Mouse (Mus musculus) cerebellum, adult 2 months (tissue): ENCODE data around the gene Dock2. TPM values are rescaled to one million over a fixed set of nuclear protein-coding genes. Genes with fewer than 3 reads are reported as not detected.

ENCODE experiments used
- DNase-seq, 2 experiments: peaks; one replicate each; pipeline ENCODE4 v3.0.0; 2021
- H3K27ac ChIP-seq: fragments of 200-500 bp; 2 replicates; pipeline ENCODE4 v1.5.1; 2012; ENCODE audit warnings: low read length, control low read depth, inconsistent platforms; ENCODE audit not compliant: insufficient read depth
- H3K27me3 ChIP-seq: fragments of 200-500 bp; 2 replicates; pipeline ENCODE4 v1.6.1; 2012; ENCODE audit warnings: inconsistent platforms, mild to moderate bottlenecking, low read length, moderate library complexity; ENCODE audit not compliant: control insufficient read depth, insufficient read depth
- H3K4me1 ChIP-seq: fragments of 200-500 bp; 2 replicates; pipeline ENCODE4 v1.6.1; 2011; ENCODE audit warnings: low read length; ENCODE audit not compliant: control insufficient read depth, insufficient read depth
- H3K4me3 ChIP-seq: fragments of 200-500 bp; replicated peaks from 2 replicates; pipeline ENCODE3; 2011; ENCODE audit warnings: mild to moderate bottlenecking, low read depth, low read length, control low read depth; ENCODE audit not compliant: insufficient read depth
- CTCF ChIP-seq: fragments of 200-500 bp; IDR thresholded peaks from 2 replicates; pipeline ENCODE4 v1.5.1; 2011; ENCODE audit warnings: low read depth, mild to moderate bottlenecking, control low read depth, low read length, moderate library complexity, borderline replicate concordance; ENCODE audit not compliant: insufficient read depth
- POLR2A ChIP-seq: fragments of 200-500 bp; IDR thresholded peaks from 2 replicates; pipeline ENCODE4 v1.6.1; 2011; ENCODE audit warnings: low read length, control low read depth, borderline replicate concordance; ENCODE audit not compliant: insufficient read depth
- WGBS: fragments of 180-500 bp; shearing (Covaris S2); methylation state at CpG from one replicate; pipeline ENCODE4 v1.1.7; 2018; 5-methylcytosine and 5-hydroxymethylcytosine counted together
- polyA plus RNA-seq: library from polyadenylated mRNA; depleted of rRNA; stranded (reverse); fragments of >200 nt; gene quantifications from 2 replicates; pipeline ENCODE4 v1.2.3, GENCODE M21; 2012

The Dock2 gene
- polyA plus RNA-seq, 1 experiment: 0.69 TPM

DNA sequence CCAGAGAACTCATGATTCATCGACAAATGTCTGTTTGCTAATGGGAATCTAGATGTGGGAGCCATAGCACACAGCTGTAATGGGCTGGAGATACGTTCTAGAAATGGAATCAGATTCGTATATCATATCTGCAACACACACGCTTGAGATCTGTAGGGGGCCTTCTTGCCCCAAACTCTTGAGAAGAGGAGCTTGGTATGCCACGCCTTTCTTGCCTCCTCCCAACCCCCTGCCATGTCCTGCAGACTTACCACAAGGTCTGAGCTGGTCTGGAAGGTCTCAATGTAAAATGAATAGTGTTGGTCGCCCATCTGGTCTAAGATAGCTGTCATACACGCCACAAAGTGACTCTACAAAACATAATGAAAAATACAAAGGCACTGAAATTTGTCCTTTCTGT is 471.5 kb downstream of the Dock2 start:
- 70% methylated on average over 7 of the region's 7 CpGs for WGBS
- TF ChIP-seq POLR2A (no peak), CTCF (no peak)
- no peaks in the 10 kb centered on the region; the same call in 1 of the 2 replicates for H3K27me3 ChIP-seq

DNA sequence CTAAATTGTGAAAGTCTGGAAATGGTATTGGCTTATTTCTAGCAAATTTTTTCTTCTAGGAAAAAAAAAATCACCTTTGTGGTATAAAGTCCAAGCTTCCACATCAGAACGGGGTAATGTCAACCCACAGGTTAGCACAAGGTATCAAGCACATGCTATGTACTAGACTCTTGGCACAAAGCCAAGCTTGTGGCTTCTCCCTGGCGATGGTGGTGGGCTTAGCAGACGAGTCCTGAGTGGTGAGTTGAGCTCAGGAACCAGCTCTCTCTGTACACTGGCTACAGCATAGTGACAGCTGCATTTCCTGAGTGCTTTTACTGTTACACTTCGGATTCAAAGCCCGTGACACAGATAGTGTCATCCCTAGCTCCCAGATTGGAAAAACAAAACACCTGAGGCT is 472.0 kb downstream of the Dock2 start:
- WGBS: 40% methylated on average over 5 of the region's 5 CpGs
- H3K27ac ChIP-seq: no peak overlapping the region

More for the DNA sequence above, 471.5 kb downstream of the Dock2 start:
- Histone ChIP-seq H3K4me1 (no peaks in the 10 kb centered on the region), H3K27ac (no peak overlapping the region), H3K4me3 (no peak overlapping the region)
- DNase-seq: no peak

DNA sequence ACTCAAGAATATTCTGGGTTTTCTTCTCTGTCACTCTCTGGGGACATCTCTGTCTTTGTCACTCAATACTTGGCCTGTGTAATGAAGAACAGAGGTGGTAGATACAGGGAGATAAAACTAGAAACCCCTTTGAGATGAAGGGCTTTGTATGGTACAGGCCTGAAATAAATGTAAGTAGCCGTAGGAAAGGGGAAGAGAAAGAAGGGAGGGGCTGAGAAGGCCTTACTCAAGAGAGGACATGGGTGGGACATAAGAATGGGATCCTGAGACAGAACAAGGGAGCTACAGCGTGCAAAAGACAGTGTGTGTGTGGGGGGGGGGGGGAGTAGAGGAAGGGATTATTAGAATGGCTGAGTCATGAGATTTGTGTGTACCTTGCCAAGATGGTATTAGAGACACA is 474.3 kb downstream of the Dock2 start:
- Histone ChIP-seq H3K27ac (no peak overlapping the region), H3K27me3 (no peaks in the 10 kb centered on the region; the same call in 1 of the 2 replicates), H3K4me1 (no peaks in the 10 kb centered on the region), H3K4me3 (no peak overlapping the region)
- no peak for DNase-seq
- TF ChIP-seq POLR2A (no peak), CTCF (no peak)
- WGBS: 64% methylated on average over 2 of the region's 2 CpGs

More for the DNA sequence above, 472.0 kb downstream of the Dock2 start:
- Histone ChIP-seq H3K4me1 (no peaks in the 10 kb centered on the region), H3K4me3 (no peak overlapping the region), H3K27me3 (no peaks in the 10 kb centered on the region; the same call in 1 of the 2 replicates)
- no peak for DNase-seq
- TF ChIP-seq POLR2A (no peak), CTCF (no peak)

DNA sequence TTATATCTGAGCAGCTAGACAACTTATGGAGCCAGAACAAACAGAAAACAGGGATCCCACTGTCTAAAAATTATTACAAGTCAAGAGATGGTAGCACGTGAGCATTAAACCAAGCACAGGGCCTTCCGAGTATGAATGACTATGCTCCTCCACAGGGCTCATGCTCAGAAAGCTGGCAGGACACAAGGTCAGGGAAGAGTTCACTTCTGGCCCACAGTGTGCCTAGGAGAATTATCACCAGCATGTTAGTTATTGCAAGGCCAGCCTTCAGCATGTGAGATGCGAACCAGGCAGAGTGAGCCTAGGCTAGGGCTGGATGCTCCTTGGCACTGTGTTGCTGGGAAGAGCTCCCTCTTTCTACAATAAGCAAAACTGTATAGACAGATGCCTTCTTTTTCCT is 475.0 kb downstream of the Dock2 start:
- Histone ChIP-seq H3K4me1 (no peaks in the 10 kb centered on the region), H3K27ac (no peak overlapping the region), H3K27me3 (no peaks in the 10 kb centered on the region; the same call in 1 of the 2 replicates), H3K4me3 (no peak overlapping the region)
- no peak for TF ChIP-seq POLR2A
- no peak for TF ChIP-seq CTCF
- 90% methylated on average over 3 of the region's 3 CpGs for WGBS
- DNase-seq: no peak

DNA sequence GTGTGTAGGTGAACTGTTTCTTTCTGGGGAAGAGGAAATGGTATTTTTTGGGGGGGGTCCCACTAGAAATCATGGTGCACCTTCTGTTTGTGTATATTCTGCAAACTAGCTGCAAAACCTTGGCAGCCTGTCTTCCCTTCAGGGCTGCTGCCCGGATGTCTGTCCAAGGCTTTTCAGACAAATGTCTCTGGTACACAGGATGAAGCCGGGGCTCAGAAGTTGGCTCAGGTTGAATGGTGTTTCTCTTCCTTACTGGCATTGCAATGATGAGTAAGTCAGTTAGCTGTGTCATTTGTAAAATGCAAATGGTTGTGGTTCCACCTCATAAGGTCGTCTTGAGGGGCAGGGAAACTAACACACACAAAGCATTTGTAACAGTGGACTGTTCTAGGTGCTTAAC is 477.5 kb downstream of the Dock2 start:
- Histone ChIP-seq H3K27ac (no peak overlapping the region), H3K27me3 (no peaks in the 10 kb centered on the region), H3K4me3 (no peak overlapping the region), H3K4me1 (no peaks in the 10 kb centered on the region)
- WGBS: 36% methylated on average over 3 of the region's 3 CpGs
- TF ChIP-seq POLR2A (no peak), CTCF (no peak)
- DNase-seq: no peak

DNA sequence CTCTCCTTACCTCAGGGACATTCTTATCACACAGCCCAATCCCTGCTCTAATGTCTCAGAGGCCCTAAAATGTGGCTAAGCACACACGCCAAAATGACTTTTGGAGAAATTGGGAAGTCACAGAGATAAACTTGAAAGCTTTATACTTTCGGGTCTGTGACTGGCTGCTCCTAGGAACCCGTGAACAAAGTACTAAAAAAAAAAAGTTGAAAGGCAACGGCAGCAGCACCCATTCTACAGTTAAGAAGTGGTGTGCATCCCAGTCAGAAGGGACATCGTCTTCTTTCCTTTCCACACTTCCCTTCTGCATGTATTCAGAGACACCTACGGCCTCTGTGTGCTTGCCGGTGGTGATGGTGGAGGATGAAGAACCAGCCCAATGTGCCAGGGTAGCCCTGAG is 483.6 kb downstream of the Dock2 start:
- Histone ChIP-seq H3K4me1 (no peaks in the 10 kb centered on the region), H3K27me3 (no peaks in the 10 kb centered on the region), H3K27ac (no peak overlapping the region), H3K4me3 (no peak overlapping the region)
- WGBS: 94% methylated on average over 7 of the region's 7 CpGs
- no peak for TF ChIP-seq POLR2A
- TF ChIP-seq CTCF: no peak
- DNase-seq: no peak

DNA sequence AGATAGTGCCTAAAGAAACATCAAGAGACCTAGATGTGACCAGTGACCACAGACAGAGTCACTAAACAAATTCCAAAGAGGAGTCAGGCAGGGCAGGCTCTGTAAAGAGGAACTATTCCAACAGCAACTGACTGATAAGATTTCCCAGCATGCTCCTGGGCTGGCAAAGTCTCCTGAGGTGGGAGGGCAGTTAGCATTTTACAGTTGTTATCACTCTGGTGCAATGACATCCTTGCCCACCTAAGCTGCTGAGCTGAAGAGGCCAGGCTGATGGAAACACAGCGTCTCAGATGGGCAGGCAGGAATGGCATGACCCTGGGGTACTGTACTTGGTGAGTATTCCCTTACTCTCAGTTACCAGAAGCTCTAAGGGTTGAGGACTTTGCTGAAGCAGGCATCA is 484.1 kb downstream of the Dock2 start:
- no peak overlapping the region for H3K27ac ChIP-seq
- H3K27me3 ChIP-seq: no peaks in the 10 kb centered on the region
- no peak for DNase-seq
- H3K4me3 ChIP-seq: no peak overlapping the region
- H3K4me1 ChIP-seq: no peaks in the 10 kb centered on the region
- whole genome bisulfite sequencing: 94% methylated on average over 1 of the region's 1 CpGs
- TF ChIP-seq POLR2A (no peak), CTCF (no peak)

DNA sequence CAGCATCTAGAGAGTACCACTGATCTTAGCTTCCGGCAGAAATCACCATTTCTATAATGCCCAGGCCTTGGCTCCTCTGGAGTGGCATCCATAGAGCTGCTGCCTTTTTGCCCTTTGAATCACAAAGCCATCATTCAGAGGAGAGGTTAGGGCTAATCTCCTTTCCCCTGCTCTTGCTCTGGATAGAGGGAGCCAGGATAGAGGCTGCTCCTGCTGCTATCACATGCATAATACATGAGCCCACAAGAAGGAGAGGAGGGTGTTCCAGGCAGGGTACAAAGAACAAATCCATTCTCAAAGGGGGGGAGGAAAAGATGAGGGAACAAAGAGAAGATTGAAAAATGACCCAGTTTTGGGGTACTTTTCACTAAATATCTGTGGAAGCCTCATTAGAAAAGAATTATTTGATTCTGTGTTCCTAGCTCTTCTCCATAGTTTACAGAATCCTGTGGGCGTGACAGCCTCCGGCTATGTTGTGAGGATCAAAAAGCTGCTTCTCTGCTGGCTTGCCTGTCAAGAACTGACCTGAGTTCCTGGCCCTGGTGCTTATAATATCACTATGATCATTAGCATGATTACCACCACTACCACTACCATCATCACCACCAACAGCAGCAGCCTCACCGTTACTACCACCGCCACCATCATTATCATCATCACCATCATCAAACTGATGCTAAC is 485.9 kb downstream of the Dock2 start:
- Histone ChIP-seq H3K4me1 (no peaks in the 10 kb centered on the region), H3K27me3 (no peaks in the 10 kb centered on the region), H3K27ac (no peak overlapping the region), H3K4me3 (no peak overlapping the region)
- TF ChIP-seq POLR2A (no peak), CTCF (no peak)
- WGBS: 60% methylated on average over 5 of the region's 5 CpGs
- no peak for DNase-seq
